Mouse (Mus musculus) kidney, adult 2 months (tissue): Measurements from ENCODE around the gene Pak1. TPM values are rescaled to one million over a fixed set of nuclear protein-coding genes. Genes with fewer than 3 reads are reported as not detected.

Source experiments
- DNase-seq: peaks from one replicate; pipeline ENCODE4 v3.0.0; 2021
- H3K27ac ChIP-seq: fragments of 200-500 bp; 2 replicates; pipeline ENCODE4 v1.5.1; 2012; ENCODE audit warnings: low read depth, low read length, control low read depth, inconsistent platforms; ENCODE audit not compliant: insufficient read depth
- H3K27me3 ChIP-seq: fragments of 200-500 bp; replicated peaks from 2 replicates; pipeline ENCODE4 v1.6.1; 2012; ENCODE audit warnings: mild to moderate bottlenecking, moderate library complexity, low read length, inconsistent platforms; ENCODE audit not compliant: control insufficient read depth, insufficient read depth
- H3K36me3 ChIP-seq: fragments of 200-500 bp; 2 replicates; pipeline ENCODE4 v1.6.1; 2012; ENCODE audit warnings: mild to moderate bottlenecking, moderate library complexity, low read length, inconsistent platforms; ENCODE audit not compliant: control insufficient read depth, insufficient read depth
- H3K4me1 ChIP-seq: fragments of 200-500 bp; 2 replicates; pipeline ENCODE4 v1.6.1; 2011; ENCODE audit warnings: low read length; ENCODE audit not compliant: control insufficient read depth, insufficient read depth
- H3K4me3 ChIP-seq: fragments of 200-500 bp; 2 replicates; pipeline ENCODE4 v1.5.1; 2011; ENCODE audit warnings: mild to moderate bottlenecking, low read depth, low read length, control low read depth; ENCODE audit not compliant: insufficient read depth
- CTCF ChIP-seq: fragments of 200-500 bp; conservative IDR thresholded peaks from 2 replicates; pipeline ENCODE4 v1.5.1; 2011; ENCODE audit warnings: low read depth, mild to moderate bottlenecking, control low read depth, low read length, moderate library complexity, mixed read lengths; ENCODE audit not compliant: insufficient read depth, insufficient read length
- POLR2A ChIP-seq: fragments of 200-500 bp; IDR thresholded peaks from one replicate; pipeline ENCODE4 v1.6.1; 2011; ENCODE audit warnings: low read depth, low read length, control low read depth
- WGBS: fragments of 180-500 bp; shearing (Covaris S2); methylation state at CpG from one replicate; pipeline ENCODE4 v1.1.7; 2018; 5-methylcytosine and 5-hydroxymethylcytosine counted together
- polyA plus RNA-seq: library from polyadenylated mRNA; depleted of rRNA; stranded (reverse); fragments of >200 nt; gene quantifications from 2 replicates; pipeline ENCODE4 v1.2.3, GENCODE M21; 2012; rRNA removed

Pak1 gene
- polyA plus RNA-seq, 1 experiment: 30.3 TPM

DNA sequence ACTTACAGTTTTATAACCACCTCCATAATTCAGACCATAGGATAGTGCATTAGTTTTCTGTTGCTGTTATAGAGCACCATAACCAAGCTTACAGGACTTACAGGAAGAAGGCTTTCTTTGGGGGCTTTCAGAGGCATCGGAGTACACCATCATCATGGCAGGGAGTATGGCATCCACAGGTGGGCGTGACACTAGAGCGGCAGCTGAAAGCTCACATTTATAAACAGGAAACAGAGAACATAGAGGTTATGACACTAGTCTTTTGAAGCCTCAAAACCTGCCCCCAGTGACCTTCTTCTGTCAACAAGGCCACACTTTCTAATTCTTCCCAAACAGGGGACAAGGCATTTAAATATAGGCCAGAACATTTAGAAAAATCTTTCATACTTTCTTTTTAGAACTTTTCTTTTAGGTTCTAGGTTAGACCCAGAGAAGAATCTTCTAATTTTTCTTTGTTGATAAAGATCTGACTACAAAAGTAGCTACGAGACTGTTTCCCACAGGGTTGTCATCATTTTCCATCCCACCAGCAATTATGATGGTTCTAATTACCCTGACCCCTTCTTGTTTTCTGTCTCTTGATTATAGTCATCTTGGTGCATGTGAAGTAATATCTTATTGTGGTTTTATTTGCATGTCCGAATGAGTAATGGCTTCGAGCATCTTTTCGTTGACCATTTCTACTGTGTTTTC, 89.7 kb downstream of the Pak1 start:
- Histone ChIP-seq H3K27ac (no peak overlapping the region), H3K27me3 (no peaks in the 10 kb centered on the region), H3K4me3 (no peak overlapping the region), H3K36me3 (no peaks in the 10 kb centered on the region), H3K4me1 (no peaks in the 10 kb centered on the region)
- DNase-seq: no peak
- WGBS: 82% methylated on average over 7 of the region's 7 CpGs
- TF ChIP-seq POLR2A (no peak), CTCF (no peak)

DNA sequence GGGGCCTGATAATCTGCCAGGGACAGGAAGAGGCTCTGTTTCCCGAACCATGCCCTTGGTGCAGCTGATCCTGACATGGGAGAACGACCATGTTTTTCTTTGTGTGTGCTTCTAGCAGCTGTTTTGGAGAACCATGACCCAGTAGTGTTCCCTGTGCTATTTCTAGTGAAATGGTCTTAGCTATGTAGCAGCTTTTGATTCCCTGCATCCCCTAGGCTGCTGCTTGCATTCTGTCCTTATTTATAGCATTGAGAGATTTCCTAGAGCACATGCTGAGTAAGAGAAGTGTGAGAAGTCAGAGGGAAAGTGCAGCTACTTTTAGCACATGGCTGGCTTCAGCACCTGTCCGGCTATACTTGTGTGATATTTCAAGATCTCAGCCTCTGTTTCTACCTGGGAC, 123.3 kb downstream of the Pak1 start:
- DNase-seq: no peak
- Histone ChIP-seq H3K27me3 (no peaks in the 10 kb centered on the region), H3K27ac (no peak overlapping the region), H3K36me3 (no peaks in the 10 kb centered on the region; the same call in 1 of the 2 replicates), H3K4me3 (no peak overlapping the region), H3K4me1 (no peaks in the 10 kb centered on the region)
- WGBS: 56% methylated on average over 3 of the region's 3 CpGs
- no peak for TF ChIP-seq POLR2A
- TF ChIP-seq CTCF: no peak

DNA sequence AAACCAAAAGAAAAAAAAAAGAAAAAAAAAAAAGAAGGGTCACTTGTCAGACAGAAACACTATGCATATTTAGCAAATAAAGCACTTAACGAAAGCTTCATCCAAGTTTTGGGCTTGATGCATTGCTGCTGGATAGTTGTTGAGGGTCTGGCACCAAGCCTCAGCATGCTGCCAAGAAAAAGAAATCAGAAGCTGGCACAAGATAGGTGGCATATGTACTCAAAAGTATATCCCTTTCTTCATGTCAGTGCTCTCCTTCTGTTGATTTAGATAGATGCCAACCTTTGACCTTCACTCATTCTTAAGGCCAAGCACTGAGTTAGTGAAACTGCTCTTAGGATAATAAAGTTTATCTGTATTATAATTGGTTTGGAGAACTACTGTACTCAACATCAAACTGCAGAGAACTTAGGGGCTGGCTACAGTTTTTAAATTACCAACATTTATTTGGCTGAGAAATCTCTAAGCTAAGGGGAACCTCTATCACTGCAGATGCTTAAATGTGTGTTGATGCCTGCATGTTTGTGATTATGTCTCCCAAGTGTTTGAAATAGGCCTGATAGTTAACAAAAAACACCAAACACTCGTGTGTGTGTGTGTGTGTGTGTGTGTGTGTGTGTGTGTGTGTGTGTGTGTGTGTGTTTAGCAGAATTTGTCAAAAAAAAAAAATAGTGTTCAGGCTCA, 126.6 kb downstream of the Pak1 start:
- Histone ChIP-seq H3K27me3 (no peaks in the 10 kb centered on the region; the same call in 1 of the 2 replicates), H3K4me1 (no peaks in the 10 kb centered on the region), H3K4me3 (no peak overlapping the region), H3K27ac (no peak overlapping the region), H3K36me3 (no peaks in the 10 kb centered on the region; the same call in 1 of the 2 replicates)
- no peak for TF ChIP-seq CTCF
- DNase-seq: no peak
- WGBS: 69% methylated on average over 2 of the region's 2 CpGs

DNA sequence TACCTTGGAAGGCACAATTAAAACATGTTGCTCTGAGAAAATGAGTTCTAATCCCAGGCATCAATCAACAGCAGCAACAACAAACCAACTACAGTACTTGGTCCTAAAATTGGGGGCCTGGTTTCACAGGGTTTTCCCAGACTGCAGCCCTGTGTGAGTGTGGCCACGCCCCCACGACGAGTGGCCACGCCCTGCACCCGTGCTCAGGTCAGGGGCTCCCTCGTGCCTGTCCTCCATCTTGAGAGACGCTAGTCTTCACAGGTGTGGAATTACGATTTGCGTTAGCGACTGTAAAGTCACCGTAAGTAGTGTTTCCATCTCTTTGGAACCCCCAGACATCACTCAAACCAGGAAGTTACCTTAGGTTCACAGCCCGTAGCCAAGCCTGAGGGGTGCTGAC, 131.4 kb downstream of the Pak1 start, which contains the start of gene Gdpd4:
Gdpd4 (plus strand) TSS at position 214 of the 400 bp plus-strand sequence.
- TF ChIP-seq POLR2A (no peak), CTCF (no peak)
- H3K27me3 ChIP-seq: no peaks in the 10 kb centered on the region; the same call in 1 of the 2 replicates
- DNase-seq: no peak
- H3K27ac ChIP-seq: no peak within 1 kb of the TSS
- no peaks in the 10 kb centered on the region for H3K36me3 ChIP-seq
- WGBS: 80% methylated on average over 12 of the region's 12 CpGs
- no peaks in the 10 kb centered on the region for H3K4me1 ChIP-seq
- H3K4me3 ChIP-seq: no peak within 1 kb of the TSS

DNA sequence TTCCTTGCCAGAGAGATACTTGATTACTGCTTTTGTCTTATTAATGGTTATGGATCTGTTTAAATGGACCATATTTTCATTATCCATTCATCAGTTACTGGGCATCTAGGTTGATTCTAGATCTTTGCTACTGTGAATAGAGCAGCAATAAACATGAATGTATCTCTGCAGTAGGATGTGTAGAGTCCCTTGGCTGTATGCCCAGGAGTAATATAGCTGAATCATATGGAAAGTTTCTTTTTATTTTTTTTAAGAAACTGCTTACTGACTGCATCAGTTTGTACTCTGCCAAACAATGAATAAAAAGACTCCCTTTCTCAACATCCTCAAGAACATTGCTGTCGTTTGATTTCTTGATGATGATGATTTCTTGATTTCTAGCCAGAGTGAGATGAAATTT, 137.5 kb downstream of the Pak1 start:
- 70% methylated on average over 1 of the region's 1 CpGs for WGBS
- TF ChIP-seq CTCF (no peak), POLR2A (no peak)
- DNase-seq: no peak
- Histone ChIP-seq H3K27me3 (no peaks in the 10 kb centered on the region), H3K4me3 (no peak overlapping the region), H3K4me1 (no peaks in the 10 kb centered on the region), H3K36me3 (no peaks in the 10 kb centered on the region), H3K27ac (no peak overlapping the region)

DNA sequence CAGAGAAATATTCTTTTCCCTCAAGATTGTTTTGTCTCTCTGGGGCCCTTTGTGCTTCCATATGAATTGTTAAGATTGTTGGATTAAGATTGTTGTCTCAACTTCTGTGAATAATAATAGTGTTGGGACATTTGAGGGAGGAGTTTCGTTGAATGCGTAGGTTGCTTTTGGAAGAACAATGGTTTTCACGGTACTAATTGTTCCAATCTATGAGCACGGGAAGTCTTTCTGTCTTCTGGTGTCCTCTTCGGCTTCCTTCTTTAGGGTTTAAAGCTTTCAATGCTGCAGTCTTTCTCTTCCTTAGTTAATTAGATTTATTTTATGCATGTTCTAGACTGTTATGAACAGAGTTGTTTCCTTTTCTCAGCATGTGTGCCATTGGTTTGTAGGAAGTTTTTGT, 138.6 kb downstream of the Pak1 start:
- Histone ChIP-seq H3K36me3 (no peaks in the 10 kb centered on the region), H3K27me3 (no peaks in the 10 kb centered on the region), H3K27ac (no peak overlapping the region), H3K4me1 (no peaks in the 10 kb centered on the region), H3K4me3 (no peak overlapping the region)
- no peak for TF ChIP-seq CTCF
- no peak for TF ChIP-seq POLR2A
- 91% methylated on average over 5 of the region's 5 CpGs for WGBS
- DNase-seq: no peak

DNA sequence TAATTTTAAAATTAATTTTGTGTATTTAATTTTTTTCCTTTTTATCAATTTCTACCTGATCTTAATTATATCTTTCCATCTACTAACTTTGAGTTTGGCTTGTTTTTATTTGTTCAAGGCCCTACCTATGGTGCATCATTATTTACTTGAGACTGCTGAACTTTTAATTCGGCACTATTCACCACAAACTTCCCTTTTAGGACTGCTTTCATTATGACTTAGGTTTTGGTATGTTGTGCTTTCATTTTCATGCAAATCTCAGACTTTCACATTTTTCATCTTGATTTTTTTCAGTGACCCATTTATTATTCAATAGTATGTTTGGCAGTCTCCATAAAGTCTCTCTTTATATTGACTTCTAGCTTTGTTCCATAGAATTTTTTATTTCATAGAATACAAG, 156.1 kb downstream of the Pak1 start:
- Histone ChIP-seq H3K27me3 (no peaks in the 10 kb centered on the region), H3K27ac (no peak overlapping the region), H3K36me3 (no peaks in the 10 kb centered on the region), H3K4me1 (no peaks in the 10 kb centered on the region), H3K4me3 (no peak overlapping the region)
- 90% methylated on average over 1 of the region's 1 CpGs for WGBS
- no peak for TF ChIP-seq POLR2A
- no peak for DNase-seq

Other genes starting within 250 kb of the Pak1 start
- 70.0 and 93.0 TPM in 2 replicates for gene Aamdc, start 209.0 kb upstream of the Pak1 start, polyA plus RNA-seq
- gene Rsf1, start 208.7 kb upstream of the Pak1 start, polyA plus RNA-seq: 2.2 and 3.3 TPM in 2 replicates
- gene Clns1a, start 91.9 kb upstream of the Pak1 start, polyA plus RNA-seq: 23.5 and 28.7 TPM in 2 replicates
- 62.0 and 65.9 TPM in 2 replicates for gene Aqp11, start 50.3 kb upstream of the Pak1 start, polyA plus RNA-seq
- gene Gdpd4, start 131.4 kb downstream of the Pak1 start, polyA plus RNA-seq: not detected in 2 replicates